Mouse (Mus musculus): ENCODE measurements at regions not wholly inside any gene's neighbourhood (a gene's known extent, or its start where the extent isn't known, plus 50 kb on each side); places are given as distances from the start of the nearest gene placed in this dataset.

DNA sequence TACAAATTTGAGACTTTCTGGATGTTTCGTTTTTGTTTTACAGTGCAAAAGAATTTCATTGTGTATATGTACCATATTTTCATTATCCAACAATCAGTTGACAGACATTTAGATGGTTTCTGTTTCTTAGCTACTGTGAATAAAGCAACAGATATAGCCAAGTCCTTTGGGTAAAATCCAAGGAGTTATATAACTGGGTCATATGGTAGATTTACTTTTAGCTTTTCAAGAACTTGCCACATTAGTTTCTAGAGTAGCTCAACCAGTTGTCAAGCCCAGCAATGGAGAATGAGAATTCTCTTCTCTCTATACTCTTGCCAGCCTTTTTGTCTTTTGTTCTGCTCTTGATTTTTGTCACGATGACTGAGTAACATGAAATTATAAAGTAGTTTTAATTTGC is 111.3 kb upstream of the Asb5 start:
- no peak overlapping the region for H3K4me3 ChIP-seq (ENCODE audit: control insufficient read depth in 1 of 2, insufficient read depth in 1 of 2, low read depth in 1 of 2, low read length in 2 of 2)
- no peak overlapping the region for H3K27ac ChIP-seq (replicated peaks in 1 of 2; ENCODE audit: control insufficient read depth in 1 of 2, insufficient read depth in 1 of 2, low read depth in 2 of 2, low read length in 2 of 2)
- H3K27me3 ChIP-seq (ENCODE audit: control insufficient read depth, insufficient read depth, low read length) = no peaks in the 10 kb centered on the region
- no peaks in the 10 kb centered on the region for H3K36me3 ChIP-seq (ENCODE audit: control insufficient read depth, insufficient read depth, low read length)
- no peak overlapping the region for H3K9ac ChIP-seq (ENCODE audit: low read length)
- WGBS = 82% methylated on average over 2 of the region's 2 CpGs
- H3K4me1 ChIP-seq (ENCODE audit: control insufficient read depth in 2 of 2, insufficient read depth in 2 of 2, low read length in 2 of 2) = no peaks in the 10 kb centered on the region; a peak in 1 of 4 replicates
- no peak overlapping the region for H3K4me2 ChIP-seq (ENCODE audit: low read length)
- ATAC-seq (ENCODE audit: insufficient number of reproducible peaks, insufficient read depth, low FRiP score, low read depth) = no peak
- no peaks in the 10 kb centered on the region for H3K9me3 ChIP-seq (ENCODE audit: control insufficient read depth, low read length)

DNA sequence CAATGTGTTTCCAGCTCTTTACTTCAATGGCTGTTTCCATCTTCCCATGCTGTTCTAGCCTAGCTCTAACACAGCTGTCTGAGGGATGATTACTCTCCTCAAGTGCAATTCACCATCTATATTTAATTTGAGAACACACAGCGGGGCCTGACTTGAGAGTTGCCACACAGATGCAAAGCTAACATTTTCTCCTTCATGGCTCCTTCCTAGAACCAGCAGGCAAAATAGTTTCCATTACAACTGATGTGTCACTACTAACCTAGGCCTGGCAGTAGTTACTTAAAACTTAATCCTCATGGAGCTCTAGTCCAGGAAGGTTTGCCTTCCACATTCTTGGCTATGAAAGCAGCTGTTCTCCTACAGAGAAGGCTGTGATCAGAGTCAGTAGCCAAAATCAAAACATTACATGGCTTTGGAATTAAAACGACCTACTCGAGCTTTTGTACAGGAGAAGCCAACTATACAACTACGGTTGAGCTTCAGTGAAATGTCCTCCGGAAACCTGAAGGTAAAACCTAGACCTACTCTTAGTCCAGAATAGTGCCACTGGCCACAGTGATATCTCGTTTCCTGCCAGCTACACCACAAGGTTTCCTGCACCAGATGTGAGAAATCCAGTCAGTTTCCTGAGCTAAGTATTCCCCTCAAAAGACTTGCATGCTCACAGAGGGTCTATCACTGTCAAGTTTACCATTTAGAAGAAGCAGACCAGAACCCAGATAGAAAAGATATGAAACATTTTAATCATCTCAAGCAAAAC is 108.9 kb upstream of the Asb5 start:
- Histone ChIP-seq H3K9ac (ENCODE audit: low read length) (no peak overlapping the region), H3K9me3 (ENCODE audit: control insufficient read depth, low read length) (no peaks in the 10 kb centered on the region), H3K27me3 (ENCODE audit: control insufficient read depth, insufficient read depth, low read length) (no peaks in the 10 kb centered on the region), H3K4me2 (ENCODE audit: low read length) (no peak overlapping the region), H3K4me3 (ENCODE audit: control insufficient read depth in 1 of 2, insufficient read depth in 1 of 2, low read depth in 1 of 2, low read length in 2 of 2) (no peak overlapping the region), H3K36me3 (ENCODE audit: control insufficient read depth, insufficient read depth, low read length) (no peaks in the 10 kb centered on the region), H3K27ac (replicated peaks in 1 of 2; ENCODE audit: control insufficient read depth in 1 of 2, insufficient read depth in 1 of 2, low read depth in 2 of 2, low read length in 2 of 2) (no peak overlapping the region), H3K4me1 (ENCODE audit: control insufficient read depth in 2 of 2, insufficient read depth in 2 of 2, low read length in 2 of 2) (no peaks in the 10 kb centered on the region; a peak in 1 of 4 replicates)
- WGBS = 63% methylated on average over 6 of the region's 6 CpGs
- no peak for ATAC-seq (ENCODE audit: insufficient number of reproducible peaks, insufficient read depth, low FRiP score, low read depth)

DNA sequence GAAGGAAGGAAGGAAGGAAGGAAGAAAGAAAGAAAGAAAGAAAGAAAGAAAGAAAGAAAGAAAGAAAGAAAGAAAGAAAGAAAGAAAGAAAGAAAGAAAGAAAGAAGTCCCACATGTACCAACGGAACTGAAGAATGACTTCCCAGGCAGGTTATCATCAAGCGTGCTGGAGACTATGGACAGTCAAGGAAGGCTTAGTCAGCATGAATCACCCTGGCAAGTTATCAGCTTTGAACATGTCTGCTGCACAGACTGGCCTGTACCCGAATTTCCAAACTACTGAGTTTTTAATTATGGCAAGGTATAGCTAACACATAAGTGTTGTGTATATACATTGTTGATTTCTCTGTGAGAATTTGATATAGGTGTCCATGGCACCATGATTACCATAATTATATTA is 104.3 kb upstream of the Asb5 start:
- no peak overlapping the region for H3K4me3 ChIP-seq (ENCODE audit: control insufficient read depth in 1 of 2, insufficient read depth in 1 of 2, low read depth in 1 of 2, low read length in 2 of 2)
- no peaks in the 10 kb centered on the region for H3K36me3 ChIP-seq (ENCODE audit: control insufficient read depth, insufficient read depth, low read length)
- ATAC-seq (ENCODE audit: insufficient number of reproducible peaks, insufficient read depth, low FRiP score, low read depth) = no peak
- 54% methylated on average over 3 of the region's 3 CpGs for WGBS
- no peak overlapping the region for H3K4me2 ChIP-seq (ENCODE audit: low read length)
- H3K9me3 ChIP-seq (ENCODE audit: control insufficient read depth, low read length) = no peaks in the 10 kb centered on the region
- no peaks in the 10 kb centered on the region for H3K27me3 ChIP-seq (ENCODE audit: control insufficient read depth, insufficient read depth, low read length)
- H3K9ac ChIP-seq (ENCODE audit: low read length) = no peak overlapping the region
- H3K4me1 ChIP-seq (ENCODE audit: control insufficient read depth in 2 of 2, insufficient read depth in 2 of 2, low read length in 2 of 2) = no peaks in the 10 kb centered on the region; a peak in 1 of 4 replicates
- H3K27ac ChIP-seq (replicated peaks in 1 of 2; ENCODE audit: control insufficient read depth in 1 of 2, insufficient read depth in 1 of 2, low read depth in 2 of 2, low read length in 2 of 2) = no peak overlapping the region

DNA sequence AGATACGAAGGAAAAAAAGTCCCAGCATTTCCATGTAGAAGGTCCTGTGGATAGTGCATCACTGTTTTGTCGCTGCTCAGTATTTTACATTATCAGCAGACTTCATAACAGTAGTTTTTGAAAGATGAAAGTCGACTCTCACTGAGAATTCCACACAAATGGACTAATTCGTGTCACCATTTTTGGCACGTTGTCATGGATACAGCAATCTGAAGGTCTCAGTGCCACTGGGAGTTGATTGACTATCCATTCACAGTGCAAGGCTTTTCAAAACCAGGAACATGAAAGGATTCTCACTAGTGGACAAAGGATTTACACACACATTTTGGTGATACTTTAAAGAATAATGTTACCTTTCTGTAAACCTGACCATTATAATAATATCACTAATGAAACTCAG is 93.7 kb upstream of the Asb5 start:
- Histone ChIP-seq H3K4me3 (ENCODE audit: control insufficient read depth in 1 of 2, insufficient read depth in 1 of 2, low read depth in 1 of 2, low read length in 2 of 2) (no peak overlapping the region), H3K9ac (ENCODE audit: low read length) (no peak overlapping the region), H3K4me2 (ENCODE audit: low read length) (no peak overlapping the region), H3K27me3 (ENCODE audit: control insufficient read depth, insufficient read depth, low read length) (no peaks in the 10 kb centered on the region), H3K27ac (replicated peaks in 1 of 2; ENCODE audit: control insufficient read depth in 1 of 2, insufficient read depth in 1 of 2, low read depth in 2 of 2, low read length in 2 of 2) (no peak overlapping the region), H3K9me3 (ENCODE audit: control insufficient read depth, low read length) (no peaks in the 10 kb centered on the region), H3K36me3 (ENCODE audit: control insufficient read depth, insufficient read depth, low read length) (no peaks in the 10 kb centered on the region), H3K4me1 (ENCODE audit: control insufficient read depth in 2 of 2, insufficient read depth in 2 of 2, low read length in 2 of 2) (no peaks in the 10 kb centered on the region)
- 77% methylated on average over 5 of the region's 5 CpGs for whole genome bisulfite sequencing
- ATAC-seq (ENCODE audit: insufficient number of reproducible peaks, insufficient read depth, low FRiP score, low read depth) = no peak

DNA sequence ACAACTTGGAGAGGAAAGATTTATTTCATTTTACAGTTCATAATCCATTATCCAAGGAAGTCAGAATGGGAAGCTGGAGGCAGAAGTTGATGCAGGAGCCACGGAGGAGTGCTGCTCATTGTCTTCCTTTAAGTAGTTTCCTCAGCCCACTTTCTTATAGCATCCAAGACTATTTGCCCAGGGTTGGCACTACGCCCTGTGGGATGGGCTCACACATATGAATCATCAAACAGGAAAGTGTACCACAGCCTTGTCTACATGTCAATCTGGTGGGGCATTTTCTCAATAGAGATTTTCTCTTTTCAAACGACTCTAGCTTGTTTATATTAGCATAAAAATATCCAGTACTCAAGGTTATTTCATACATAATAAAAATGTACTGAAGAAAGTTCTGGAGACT is 88.2 kb upstream of the Asb5 start:
- 0 out of 4 replicates have a peak, but pooled peaks cover 0 to under 1% of the 10 kb centered on the region in 2 experiments for H3K4me1 ChIP-seq (ENCODE audit: control insufficient read depth in 2 of 2, insufficient read depth in 2 of 2, low read length in 2 of 2)
- H3K4me2 ChIP-seq (ENCODE audit: low read length) = no peak overlapping the region
- H3K36me3 ChIP-seq (ENCODE audit: control insufficient read depth, insufficient read depth, low read length) = no peaks in the 10 kb centered on the region
- no peak for ATAC-seq (ENCODE audit: insufficient number of reproducible peaks, insufficient read depth, low FRiP score, low read depth)
- H3K9me3 ChIP-seq (ENCODE audit: control insufficient read depth, low read length) = no peaks in the 10 kb centered on the region
- no peaks in the 10 kb centered on the region for H3K27me3 ChIP-seq (ENCODE audit: control insufficient read depth, insufficient read depth, low read length)
- 63% methylated on average over 3 of the region's 3 CpGs for WGBS
- no peak overlapping the region for H3K27ac ChIP-seq (replicated peaks in 1 of 2; ENCODE audit: control insufficient read depth in 1 of 2, insufficient read depth in 1 of 2, low read depth in 2 of 2, low read length in 2 of 2)
- H3K9ac ChIP-seq (ENCODE audit: low read length) = no peak overlapping the region
- no peak overlapping the region for H3K4me3 ChIP-seq (ENCODE audit: control insufficient read depth in 1 of 2, insufficient read depth in 1 of 2, low read depth in 1 of 2, low read length in 2 of 2)

DNA sequence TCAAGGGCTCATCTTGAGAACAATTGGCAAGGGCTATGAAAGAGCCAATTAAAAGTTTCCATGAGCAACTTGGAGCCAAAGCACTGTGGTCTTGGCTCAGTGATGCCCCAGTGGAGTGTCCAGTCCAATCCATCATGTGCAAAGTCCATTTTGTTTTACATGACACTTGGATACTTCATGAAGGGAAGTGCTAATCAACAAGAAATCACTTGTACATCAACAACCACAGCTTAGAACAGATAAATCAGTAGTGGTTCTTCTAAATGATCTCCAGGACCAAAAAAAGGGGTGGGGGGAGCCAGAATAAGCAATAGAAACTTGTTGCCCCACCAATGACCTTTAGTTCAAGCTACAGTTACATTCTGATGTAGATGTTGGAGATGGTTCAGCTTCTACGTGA is 87.0 kb upstream of the Asb5 start:
- no peak overlapping the region for H3K27ac ChIP-seq (replicated peaks in 1 of 2; ENCODE audit: control insufficient read depth in 1 of 2, insufficient read depth in 1 of 2, low read depth in 2 of 2, low read length in 2 of 2)
- no peaks in the 10 kb centered on the region for H3K9me3 ChIP-seq (ENCODE audit: control insufficient read depth, low read length)
- no peak overlapping the region for H3K9ac ChIP-seq (ENCODE audit: low read length)
- WGBS = 75% methylated on average over 1 of the region's 1 CpGs
- ATAC-seq (ENCODE audit: insufficient number of reproducible peaks, insufficient read depth, low FRiP score, low read depth) = no peak
- no peak overlapping the region for H3K4me2 ChIP-seq (ENCODE audit: low read length)
- no peaks in the 10 kb centered on the region for H3K27me3 ChIP-seq (ENCODE audit: control insufficient read depth, insufficient read depth, low read length)
- no peak overlapping the region for H3K4me3 ChIP-seq (ENCODE audit: control insufficient read depth in 1 of 2, insufficient read depth in 1 of 2, low read depth in 1 of 2, low read length in 2 of 2)
- no peaks in the 10 kb centered on the region for H3K36me3 ChIP-seq (ENCODE audit: control insufficient read depth, insufficient read depth, low read length)
- H3K4me1 ChIP-seq (ENCODE audit: control insufficient read depth in 2 of 2, insufficient read depth in 2 of 2, low read length in 2 of 2) = 0 out of 4 replicates have a peak, but pooled peaks cover 0 to 2% of the 10 kb centered on the region in 2 experiments

DNA sequence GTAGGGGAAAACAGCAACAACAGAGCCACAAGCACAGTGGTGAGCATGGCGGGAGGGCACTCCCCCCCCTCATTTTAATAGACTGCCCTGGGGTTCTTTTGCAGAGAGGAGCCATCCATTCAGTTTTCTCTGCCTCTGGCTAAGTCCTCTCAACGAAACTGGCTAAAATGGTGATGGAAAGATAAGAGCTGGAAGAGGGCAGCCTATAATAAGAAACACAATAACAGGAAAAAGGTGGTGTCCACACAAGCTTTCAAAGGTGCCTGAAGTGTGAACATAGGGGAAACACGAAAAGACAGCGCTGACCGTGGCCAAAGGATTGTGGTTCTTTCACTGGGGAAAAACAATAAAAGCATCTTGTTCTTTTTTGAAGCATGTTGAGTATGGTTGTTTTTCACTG is 83.0 kb upstream of the Asb5 start:
- no peaks in the 10 kb centered on the region for H3K27me3 ChIP-seq (ENCODE audit: control insufficient read depth, insufficient read depth, low read length)
- no peak overlapping the region for H3K9ac ChIP-seq (ENCODE audit: low read length)
- no peak overlapping the region for H3K4me3 ChIP-seq (ENCODE audit: control insufficient read depth in 1 of 2, insufficient read depth in 1 of 2, low read depth in 1 of 2, low read length in 2 of 2)
- no peak for ATAC-seq (ENCODE audit: insufficient number of reproducible peaks, insufficient read depth, low FRiP score, low read depth)
- no peaks in the 10 kb centered on the region for H3K9me3 ChIP-seq (ENCODE audit: control insufficient read depth, low read length)
- no peak overlapping the region for H3K27ac ChIP-seq (replicated peaks in 1 of 2; ENCODE audit: control insufficient read depth in 1 of 2, insufficient read depth in 1 of 2, low read depth in 2 of 2, low read length in 2 of 2)
- H3K4me2 ChIP-seq (ENCODE audit: low read length) = no peak overlapping the region
- H3K4me1 ChIP-seq (ENCODE audit: control insufficient read depth in 2 of 2, insufficient read depth in 2 of 2, low read length in 2 of 2) = 0 out of 4 replicates have a peak, but pooled peaks cover 0 to 2% of the 10 kb centered on the region in 2 experiments
- H3K36me3 ChIP-seq (ENCODE audit: control insufficient read depth, insufficient read depth, low read length) = no peaks in the 10 kb centered on the region
- WGBS = 26% methylated on average over 5 of the region's 5 CpGs

DNA sequence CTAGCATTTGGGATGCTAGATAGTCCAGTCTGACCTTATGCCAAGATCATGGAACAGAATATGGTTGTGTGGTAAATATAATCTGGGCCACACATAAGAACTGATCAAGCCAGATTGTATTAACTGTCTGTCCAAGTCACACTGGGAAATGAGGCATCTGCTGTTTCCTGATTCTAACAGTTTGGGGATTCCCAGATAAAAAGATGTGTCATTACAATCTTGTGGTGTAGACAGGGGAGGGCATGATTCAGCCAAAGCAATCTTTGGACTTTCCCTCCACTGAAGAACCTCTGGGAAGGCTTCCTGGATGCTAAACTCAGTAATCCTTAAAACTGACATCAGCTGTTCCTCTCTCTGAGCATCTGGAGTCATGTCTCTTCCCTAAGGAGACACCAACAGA is 79.6 kb upstream of the Asb5 start:
- Histone ChIP-seq H3K27me3 (ENCODE audit: control insufficient read depth, insufficient read depth, low read length) (no peaks in the 10 kb centered on the region), H3K27ac (replicated peaks in 1 of 2; ENCODE audit: control insufficient read depth in 1 of 2, insufficient read depth in 1 of 2, low read depth in 2 of 2, low read length in 2 of 2) (no peak overlapping the region), H3K4me3 (ENCODE audit: control insufficient read depth in 1 of 2, insufficient read depth in 1 of 2, low read depth in 1 of 2, low read length in 2 of 2) (no peak overlapping the region), H3K9ac (ENCODE audit: low read length) (no peak overlapping the region), H3K4me2 (ENCODE audit: low read length) (no peak overlapping the region), H3K36me3 (ENCODE audit: control insufficient read depth, insufficient read depth, low read length) (no peaks in the 10 kb centered on the region), H3K9me3 (ENCODE audit: control insufficient read depth, low read length) (no peaks in the 10 kb centered on the region), H3K4me1 (ENCODE audit: control insufficient read depth in 2 of 2, insufficient read depth in 2 of 2, low read length in 2 of 2) (0 out of 4 replicates have a peak, but pooled peaks cover 0 to 2% of the 10 kb centered on the region in 2 experiments)
- ATAC-seq (ENCODE audit: insufficient number of reproducible peaks, insufficient read depth, low FRiP score, low read depth) = no peak

All from heart, embryonic 14.5 days (tissue).